Mouse (Mus musculus): Measurements from ENCODE around the gene Snrpd3. TPM values are rescaled to one million over a fixed set of nuclear protein-coding genes. Genes with fewer than 3 reads are reported as not detected.

Gene Snrpd3
- polyA plus RNA-seq, 1 experiment: not detected

- WGBS: 92% methylated on average over 9 of the region's 9 CpGs
- H3K27ac ChIP-seq (ENCODE audit: insufficient read depth, low read depth, low read length): no peak overlapping the region
- TF ChIP-seq CTCF (IDR thresholded peaks at IDR 0.05; ENCODE audit: insufficient read depth, low read depth, low read length) (no peak), POLR2A (IDR thresholded peaks at IDR 0.05; ENCODE audit: insufficient read depth, low read depth, low read length) (no peak)
Measured at GRCm38 (mm10) chr10:75573965-75574364, 56.6 kb downstream of the Snrpd3 start.

GRCm38 (mm10) chr10:75579129-75579528 is 61.8 kb downstream of the Snrpd3 start:
- Histone ChIP-seq H3K27ac (ENCODE audit: insufficient read depth, low read depth, low read length) (no peak overlapping the region), H3K4me3 (ENCODE audit: insufficient read depth, low read depth, low read length) (no peak overlapping the region), H3K4me1 (ENCODE audit: control insufficient read depth, insufficient read depth, low read length) (no peaks in the 10 kb centered on the region)
- TF ChIP-seq CTCF (IDR thresholded peaks at IDR 0.05; ENCODE audit: insufficient read depth, low read depth, low read length) (no peak), POLR2A (IDR thresholded peaks at IDR 0.05; ENCODE audit: insufficient read depth, low read depth, low read length) (no peak)
- 90% methylated on average over 6 of the region's 6 CpGs for WGBS

More at GRCm38 (mm10) chr10:75573965-75574364, 56.6 kb downstream of the Snrpd3 start:
- Histone ChIP-seq H3K4me1 (ENCODE audit: control insufficient read depth, insufficient read depth, low read length) (no peaks in the 10 kb centered on the region), H3K4me3 (ENCODE audit: insufficient read depth, low read depth, low read length) (no peak overlapping the region)

- TF ChIP-seq POLR2A (IDR thresholded peaks at IDR 0.05; ENCODE audit: insufficient read depth, low read depth, low read length) (no peak), CTCF (IDR thresholded peaks at IDR 0.05; ENCODE audit: insufficient read depth, low read depth, low read length) (no peak)
- peaks cover 6% of the 10 kb centered on the region for H3K4me1 ChIP-seq (ENCODE audit: control insufficient read depth, insufficient read depth, low read length)
- no peak overlapping the region for H3K4me3 ChIP-seq (ENCODE audit: insufficient read depth, low read depth, low read length)
- WGBS: 17% methylated on average over 20 of the region's 20 CpGs
- no peak overlapping the region for H3K27ac ChIP-seq (ENCODE audit: insufficient read depth, low read depth, low read length)
Measured at GRCm38 (mm10) chr10:75585876-75586552, 68.7 kb downstream of the Snrpd3 start.

GRCm38 (mm10) chr10:75586553-75586879 is 69.2 kb downstream of the Snrpd3 start:
- WGBS: 75% methylated on average over 1 of the region's 1 CpGs
- no peak overlapping the region for H3K27ac ChIP-seq (ENCODE audit: insufficient read depth, low read depth, low read length)
- no peak for TF ChIP-seq POLR2A (IDR thresholded peaks at IDR 0.05; ENCODE audit: insufficient read depth, low read depth, low read length)
- TF ChIP-seq CTCF (IDR thresholded peaks at IDR 0.05; ENCODE audit: insufficient read depth, low read depth, low read length): no peak

More at GRCm38 (mm10) chr10:75586553-75586879, 69.2 kb downstream of the Snrpd3 start:
- H3K4me1 ChIP-seq (ENCODE audit: control insufficient read depth, insufficient read depth, low read length): peaks cover 6% of the 10 kb centered on the region
- H3K4me3 ChIP-seq (ENCODE audit: insufficient read depth, low read depth, low read length): no peak overlapping the region

Other genes starting within 250 kb of the Snrpd3 start
- gene Adora2a, start 200.7 kb upstream of the Snrpd3 start, polyA plus RNA-seq (2012; ENCODE audit: insufficient read depth, insufficient read length, low replicate concordance, missing spikeins): not detected in 2 replicates
- not detected in 2 replicates for gene Upb1, start 116.4 kb upstream of the Snrpd3 start, polyA plus RNA-seq (2012; ENCODE audit: insufficient read depth, insufficient read length, low replicate concordance, missing spikeins)
- not detected in 2 replicates for gene Gucd1, start 421 bp downstream of the Snrpd3 start, polyA plus RNA-seq (2012; ENCODE audit: insufficient read depth, insufficient read length, low replicate concordance, missing spikeins)
- not detected in 2 replicates for gene Lrrc75b, start 42.8 kb downstream of the Snrpd3 start, polyA plus RNA-seq (2012; ENCODE audit: insufficient read depth, insufficient read length, low replicate concordance, missing spikeins)
- gene Ggt1, start 44.1 kb downstream of the Snrpd3 start, polyA plus RNA-seq (2012; ENCODE audit: insufficient read depth, insufficient read length, low replicate concordance, missing spikeins): not detected in 2 replicates
- gene Ggt5, start 71.8 kb downstream of the Snrpd3 start, polyA plus RNA-seq (2012; ENCODE audit: insufficient read depth, insufficient read length, low replicate concordance, missing spikeins): not detected in 2 replicates
- gene Susd2, start 126.5 kb downstream of the Snrpd3 start, polyA plus RNA-seq (2012; ENCODE audit: insufficient read depth, insufficient read length, low replicate concordance, missing spikeins): not detected in 2 replicates
- not detected in 2 replicates for gene Cabin1, start 246.8 kb downstream of the Snrpd3 start, polyA plus RNA-seq (2012; ENCODE audit: insufficient read depth, insufficient read length, low replicate concordance, missing spikeins)